Mouse (Mus musculus): ENCODE measurements around the gene Rpn2. TPM values are rescaled to one million over a fixed set of nuclear protein-coding genes. Genes with fewer than 3 reads are reported as not detected.
A peak's percentile ranks its signal among the peaks of the same experiment; 100 is the strongest.

The Rpn2 gene
- polyA plus RNA-seq, 1 experiment from 2014 or later = 237 TPM

DNA sequence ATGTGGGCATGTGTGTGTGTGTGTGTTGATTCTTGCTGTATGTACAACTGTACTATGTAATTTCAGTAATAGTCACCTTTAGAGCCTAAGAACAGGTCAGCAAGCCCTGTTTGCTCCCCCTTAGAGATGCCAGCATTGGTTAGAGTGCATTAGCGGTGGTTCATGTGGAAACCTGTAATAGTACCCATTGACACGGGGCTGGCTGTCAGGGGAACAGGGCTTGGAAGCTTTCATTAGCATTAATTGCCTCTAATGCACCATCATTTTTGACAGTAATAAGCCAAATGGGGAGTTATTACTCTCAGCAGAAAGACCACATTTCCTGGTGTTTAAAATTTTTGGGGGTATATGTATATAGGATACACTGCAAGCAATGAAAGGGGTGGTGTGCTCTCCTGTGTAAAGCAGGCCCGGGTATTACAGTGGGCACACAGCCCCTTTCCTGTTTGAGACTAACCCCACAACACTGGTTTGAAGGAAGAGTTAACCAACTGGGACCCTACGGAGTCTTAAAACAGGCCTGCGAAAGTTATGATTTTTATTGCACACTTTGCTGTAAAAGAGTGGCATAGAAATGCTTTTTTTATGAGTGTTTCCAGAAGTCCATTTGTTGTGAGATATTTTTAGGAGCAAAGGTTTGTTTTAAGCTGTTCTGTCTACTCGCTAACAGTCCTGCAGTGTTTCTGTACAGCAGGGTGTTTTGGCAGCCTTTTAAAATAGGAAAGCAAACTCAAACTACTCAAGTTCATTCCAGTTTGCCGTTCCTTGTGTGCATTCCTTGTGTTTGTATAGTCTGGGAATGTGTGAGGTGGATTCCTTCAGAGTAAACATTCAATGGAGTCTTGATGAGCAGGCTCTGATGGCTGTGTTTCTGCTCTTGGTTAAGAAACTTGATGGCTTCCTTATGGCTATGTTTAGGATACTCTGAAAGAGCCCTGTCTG lies 27.5 kb downstream of the Rpn2 start:
- Histone ChIP-seq H3K27ac (ENCODE audit: low read depth, low read length) (no peak overlapping the region), H3K36me3 (ENCODE audit: control insufficient read depth, insufficient read depth, low read length) (peaks cover 18% of the 10 kb centered on the region), H3K27me3 (replicated peaks; ENCODE audit: control insufficient read depth, insufficient read depth, low read length) (no peaks in the 10 kb centered on the region), H3K4me2 (ENCODE audit: low read length) (no peak overlapping the region), H3K9me3 (ENCODE audit: control insufficient read depth, low read length) (no peaks in the 10 kb centered on the region), H3K4me3 (ENCODE audit: low read length) (no peak overlapping the region), H3K4me1 (ENCODE audit: control insufficient read depth, insufficient read depth, low read depth, low read length) (no peaks in the 10 kb centered on the region), H3K9ac (ENCODE audit: low read depth, low read length) (no peak overlapping the region)
- ATAC-seq = no peak
- 73% methylated on average over 7 of the region's 7 CpGs for WGBS

DNA sequence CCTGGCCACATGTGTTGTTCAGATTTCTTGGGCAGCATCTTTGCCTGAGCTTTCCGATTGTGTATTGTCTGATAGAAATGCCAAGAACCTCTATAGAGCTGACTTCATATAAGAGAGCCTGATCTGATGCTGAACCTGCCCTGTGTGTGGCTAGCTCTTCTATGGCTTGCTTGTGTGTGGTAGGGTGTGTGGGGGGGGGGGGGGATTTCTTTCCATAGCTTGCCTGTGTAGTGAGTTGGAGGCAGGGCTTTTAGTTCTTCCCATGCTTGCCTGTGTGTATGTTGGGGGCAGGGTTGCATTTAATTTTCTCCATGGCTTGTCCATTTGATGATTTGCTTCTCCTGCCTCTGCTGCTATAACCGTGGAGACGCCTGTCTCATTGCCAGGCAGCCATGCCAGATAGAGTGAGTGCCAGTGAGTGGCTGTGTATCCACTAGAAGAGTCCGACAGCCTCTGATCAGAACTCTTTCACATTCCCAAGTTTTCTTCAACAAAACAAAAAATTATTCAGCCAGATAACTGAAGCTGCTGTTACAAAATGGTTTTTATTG lies 29.0 kb downstream of the Rpn2 start:
- H3K27ac ChIP-seq (ENCODE audit: low read depth, low read length) = no peak overlapping the region
- no peak overlapping the region for H3K4me3 ChIP-seq (ENCODE audit: low read length)
- ATAC-seq = peak; percentile 77
- peaks cover 17% of the 10 kb centered on the region for H3K36me3 ChIP-seq (ENCODE audit: control insufficient read depth, insufficient read depth, low read length)
- no peak overlapping the region for H3K4me2 ChIP-seq (ENCODE audit: low read length)
- H3K4me1 ChIP-seq (ENCODE audit: control insufficient read depth, insufficient read depth, low read depth, low read length) = no peaks in the 10 kb centered on the region
- WGBS = 52% methylated on average over 4 of the region's 4 CpGs
- H3K27me3 ChIP-seq (replicated peaks; ENCODE audit: control insufficient read depth, insufficient read depth, low read length) = no peaks in the 10 kb centered on the region
- no peaks in the 10 kb centered on the region for H3K9me3 ChIP-seq (ENCODE audit: control insufficient read depth, low read length)
- H3K9ac ChIP-seq (ENCODE audit: low read depth, low read length) = no peak overlapping the region

GRCm38 (mm10) chr2:157308273-157308917 lies 29.6 kb downstream of the Rpn2 start:
- 71% methylated on average over 2 of the region's 2 CpGs for WGBS
- H3K27me3 ChIP-seq (replicated peaks; ENCODE audit: control insufficient read depth, insufficient read depth, low read length) = no peaks in the 10 kb centered on the region
- peak overlapping the region; percentile 3; the same call in 1 of the 2 replicates for H3K27ac ChIP-seq (ENCODE audit: low read depth, low read length)
- no peak overlapping the region for H3K4me2 ChIP-seq (ENCODE audit: low read length)
- peaks cover 17% of the 10 kb centered on the region for H3K36me3 ChIP-seq (ENCODE audit: control insufficient read depth, insufficient read depth, low read length)
- no peak overlapping the region for H3K4me3 ChIP-seq (ENCODE audit: low read length)
- no peak for ATAC-seq
- H3K9me3 ChIP-seq (ENCODE audit: control insufficient read depth, low read length) = no peaks in the 10 kb centered on the region
- H3K9ac ChIP-seq (ENCODE audit: low read depth, low read length) = no peak overlapping the region
- H3K4me1 ChIP-seq (ENCODE audit: control insufficient read depth, insufficient read depth, low read depth, low read length) = peaks cover 3% of the 10 kb centered on the region

- Histone ChIP-seq H3K27me3 (replicated peaks; ENCODE audit: control insufficient read depth, insufficient read depth, low read length) (no peaks in the 10 kb centered on the region), H3K4me1 (ENCODE audit: control insufficient read depth, insufficient read depth, low read depth, low read length) (peaks cover 11% of the 10 kb centered on the region), H3K4me3 (ENCODE audit: low read length) (no peak overlapping the region), H3K27ac (ENCODE audit: low read depth, low read length) (no peak overlapping the region), H3K9ac (ENCODE audit: low read depth, low read length) (no peak overlapping the region), H3K9me3 (ENCODE audit: control insufficient read depth, low read length) (no peaks in the 10 kb centered on the region), H3K4me2 (ENCODE audit: low read length) (no peak overlapping the region), H3K36me3 (ENCODE audit: control insufficient read depth, insufficient read depth, low read length) (peaks cover 13% of the 10 kb centered on the region)
- no peak for ATAC-seq
- 98% methylated on average over 8 of the region's 8 CpGs for WGBS
These were observed 30.8 kb downstream of the Rpn2 start for GRCm38 (mm10) chr2:157309611-157310010.

- H3K4me3 ChIP-seq (ENCODE audit: low read length) = no peak overlapping the region
- peaks cover 11% of the 10 kb centered on the region for H3K4me1 ChIP-seq (ENCODE audit: control insufficient read depth, insufficient read depth, low read depth, low read length)
- H3K9ac ChIP-seq (ENCODE audit: low read depth, low read length) = no peak overlapping the region
- WGBS = 82% methylated on average over 6 of the region's 6 CpGs
- ATAC-seq = no peak
- H3K4me2 ChIP-seq (ENCODE audit: low read length) = no peak overlapping the region
- no peaks in the 10 kb centered on the region for H3K9me3 ChIP-seq (ENCODE audit: control insufficient read depth, low read length)
- peaks cover 15% of the 10 kb centered on the region for H3K36me3 ChIP-seq (ENCODE audit: control insufficient read depth, insufficient read depth, low read length)
- no peak overlapping the region for H3K27ac ChIP-seq (ENCODE audit: low read depth, low read length)
- no peaks in the 10 kb centered on the region for H3K27me3 ChIP-seq (replicated peaks; ENCODE audit: control insufficient read depth, insufficient read depth, low read length)
These were observed 32.3 kb downstream of the Rpn2 start for GRCm38 (mm10) chr2:157310963-157311637.

DNA sequence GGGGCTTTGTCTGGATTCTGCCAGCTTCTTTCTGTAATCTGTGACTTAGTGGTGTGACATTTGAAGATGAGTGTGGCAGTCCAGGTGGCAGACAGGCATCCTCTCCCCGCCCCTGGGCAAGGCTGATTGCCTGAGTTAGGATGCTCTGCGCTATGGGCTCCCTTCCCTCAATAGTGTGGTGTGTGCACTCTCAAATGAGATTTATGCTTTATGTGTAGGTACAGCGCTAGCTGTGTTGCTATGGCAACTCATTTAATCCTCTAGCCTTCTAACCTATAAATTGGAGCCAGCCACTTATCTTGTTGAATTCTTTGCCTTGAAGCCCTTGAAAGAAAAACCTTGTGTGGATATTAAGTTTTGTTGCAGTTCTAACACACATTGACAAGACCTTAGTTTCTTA lies 34.9 kb downstream of the Rpn2 start:
- H3K27ac ChIP-seq (ENCODE audit: low read depth, low read length) = peak overlapping the region; percentile 72
- peaks cover 16% of the 10 kb centered on the region for H3K4me1 ChIP-seq (ENCODE audit: control insufficient read depth, insufficient read depth, low read depth, low read length)
- H3K36me3 ChIP-seq (ENCODE audit: control insufficient read depth, insufficient read depth, low read length) = peaks cover 33% of the 10 kb centered on the region
- H3K4me2 ChIP-seq (ENCODE audit: low read length) = no peak overlapping the region
- no peak overlapping the region for H3K4me3 ChIP-seq (ENCODE audit: low read length)
- no peak overlapping the region for H3K9ac ChIP-seq (ENCODE audit: low read depth, low read length)
- peak; percentile 65 for ATAC-seq
- no peaks in the 10 kb centered on the region for H3K27me3 ChIP-seq (replicated peaks; ENCODE audit: control insufficient read depth, insufficient read depth, low read length)
- 63% methylated on average over 3 of the region's 3 CpGs for WGBS
- H3K9me3 ChIP-seq (ENCODE audit: control insufficient read depth, low read length) = no peaks in the 10 kb centered on the region

DNA sequence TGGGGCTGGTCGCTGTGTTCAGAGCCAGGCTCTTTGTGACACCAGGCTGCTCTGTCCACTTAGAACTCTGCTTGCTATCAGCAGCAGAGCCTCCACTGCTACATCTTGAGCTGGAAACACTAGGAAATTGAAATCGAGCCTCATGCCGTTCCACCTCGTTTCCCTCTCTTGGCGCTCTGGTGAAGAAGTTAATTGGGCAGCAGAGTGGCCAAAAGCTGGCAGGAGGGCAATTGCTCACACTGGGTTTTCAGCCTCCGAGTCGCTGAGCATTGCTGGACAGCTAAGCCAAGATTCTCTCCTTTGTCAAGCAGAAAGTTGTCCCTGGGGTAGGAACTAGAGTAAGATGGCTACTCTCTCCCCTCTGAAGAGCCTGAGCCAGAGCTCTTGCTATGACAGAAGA lies 35.5 kb downstream of the Rpn2 start:
- H3K4me1 ChIP-seq (ENCODE audit: control insufficient read depth, insufficient read depth, low read depth, low read length) = peaks cover 16% of the 10 kb centered on the region
- no peaks in the 10 kb centered on the region for H3K9me3 ChIP-seq (ENCODE audit: control insufficient read depth, low read length)
- H3K27ac ChIP-seq (ENCODE audit: low read depth, low read length) = peak overlapping the region; percentile 72
- H3K4me2 ChIP-seq (ENCODE audit: low read length) = no peak overlapping the region
- 44% methylated on average over 7 of the region's 7 CpGs for WGBS
- no peaks in the 10 kb centered on the region for H3K27me3 ChIP-seq (replicated peaks; ENCODE audit: control insufficient read depth, insufficient read depth, low read length)
- no peak overlapping the region for H3K4me3 ChIP-seq (ENCODE audit: low read length)
- H3K36me3 ChIP-seq (ENCODE audit: control insufficient read depth, insufficient read depth, low read length) = peaks cover 33% of the 10 kb centered on the region
- ATAC-seq = peak; percentile 38; the same call in 1 of the 2 replicates
- no peak overlapping the region for H3K9ac ChIP-seq (ENCODE audit: low read depth, low read length)

- Histone ChIP-seq H3K9me3 (ENCODE audit: control insufficient read depth, low read length) (no peaks in the 10 kb centered on the region), H3K9ac (ENCODE audit: low read depth, low read length) (no peak overlapping the region), H3K4me3 (ENCODE audit: low read length) (no peak overlapping the region), H3K27me3 (replicated peaks; ENCODE audit: control insufficient read depth, insufficient read depth, low read length) (no peaks in the 10 kb centered on the region), H3K36me3 (ENCODE audit: control insufficient read depth, insufficient read depth, low read length) (peaks cover 24% of the 10 kb centered on the region), H3K4me1 (ENCODE audit: control insufficient read depth, insufficient read depth, low read depth, low read length) (peaks cover 16% of the 10 kb centered on the region), H3K27ac (ENCODE audit: low read depth, low read length) (no peak overlapping the region), H3K4me2 (ENCODE audit: low read length) (no peak overlapping the region)
- no peak for ATAC-seq
- WGBS = 82% methylated on average over 6 of the region's 6 CpGs
These were observed 36.7 kb downstream of the Rpn2 start for GRCm38 (mm10) chr2:157315486-157315885.

Data from hindbrain, embryonic 16.5 days (tissue).